Mouse (Mus musculus) heart, postnatal 10 days (tissue): ENCODE measurements at regions not wholly inside any gene's neighbourhood (a gene's known extent, or its start where the extent isn't known, plus 50 kb on each side); places are given as distances from the start of the nearest gene placed in this dataset.
A peak's percentile ranks its signal among the peaks of the same experiment; 100 is the strongest.

ENCODE experiments used
- DNase-seq, 2 experiments: peaks; one replicate each; pipeline ENCODE4 v3.0.0; 2021
- intact Hi-C: fragments of 180-260 bp; cut with DNase I; formaldehyde crosslinking; loops from one replicate; pipeline ENCODE4 v1.15.1; 2025

DNA sequence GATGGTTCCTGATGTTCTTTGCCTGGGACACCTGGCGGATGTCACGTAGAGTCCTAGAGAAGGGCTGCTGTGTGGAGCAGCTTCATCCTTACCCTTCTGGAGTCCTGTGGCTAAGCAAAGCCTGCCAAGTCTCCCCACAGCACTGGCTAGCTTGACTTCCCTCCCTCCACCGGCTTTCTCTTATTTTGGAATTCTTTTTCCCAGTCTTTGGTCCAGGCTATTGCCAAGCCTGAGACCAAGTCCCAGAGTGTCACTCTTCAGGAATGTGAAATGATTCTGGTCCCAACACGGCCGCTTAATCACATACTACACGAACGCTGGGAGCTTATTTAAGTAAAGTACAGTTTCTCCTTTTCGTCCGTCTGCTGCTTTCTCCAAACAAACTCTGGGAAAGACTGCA is 146.4 kb downstream of the Fndc1 start:
- DNase-seq = peak; percentile 55 to 61
- intact Hi-C loops = no loop called here

DNA sequence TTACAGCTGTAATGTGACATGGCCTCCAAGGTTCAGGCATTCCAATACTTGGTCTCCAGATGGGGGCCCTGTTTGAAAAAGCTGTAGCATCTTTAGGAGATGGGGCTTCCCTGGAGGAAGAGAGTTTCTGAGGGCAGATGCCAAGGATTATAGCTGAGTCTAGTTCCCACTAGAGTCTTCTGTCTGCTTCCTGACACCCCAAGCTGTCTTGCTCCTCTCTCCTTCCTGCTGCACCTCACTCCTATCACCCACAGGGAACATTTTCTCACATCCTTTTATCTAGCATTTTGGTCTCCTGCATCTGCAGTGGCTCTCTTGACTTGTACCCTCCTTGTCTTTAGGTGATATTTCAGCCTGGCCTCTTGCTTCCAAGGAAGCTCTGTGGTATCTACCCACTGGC is 147.3 kb downstream of the Fndc1 start:
- intact Hi-C loops = no loop called here
- no peak for DNase-seq

DNA sequence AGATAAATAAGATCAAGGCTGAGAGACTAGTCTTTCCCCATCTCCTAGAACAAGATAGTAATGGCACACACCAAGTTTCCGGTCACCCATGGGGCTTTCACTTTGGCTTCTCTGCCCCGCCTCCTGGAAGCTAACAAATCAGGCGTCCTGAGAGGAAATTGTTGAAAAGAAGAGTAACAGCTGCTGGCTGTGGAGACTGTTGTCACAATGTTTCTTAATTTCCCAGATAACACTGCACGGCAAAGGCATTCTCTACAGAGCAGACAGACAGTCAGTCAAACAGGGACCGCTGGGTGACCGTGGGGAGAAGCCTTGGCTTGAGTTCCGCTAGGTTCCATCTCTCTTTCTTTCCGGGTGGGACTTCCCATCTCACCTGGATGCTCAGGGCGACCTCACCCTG is 148.2 kb downstream of the Fndc1 start:
- intact Hi-C loops = no loop called here
- DNase-seq = peak; percentile 62 to 63

DNA sequence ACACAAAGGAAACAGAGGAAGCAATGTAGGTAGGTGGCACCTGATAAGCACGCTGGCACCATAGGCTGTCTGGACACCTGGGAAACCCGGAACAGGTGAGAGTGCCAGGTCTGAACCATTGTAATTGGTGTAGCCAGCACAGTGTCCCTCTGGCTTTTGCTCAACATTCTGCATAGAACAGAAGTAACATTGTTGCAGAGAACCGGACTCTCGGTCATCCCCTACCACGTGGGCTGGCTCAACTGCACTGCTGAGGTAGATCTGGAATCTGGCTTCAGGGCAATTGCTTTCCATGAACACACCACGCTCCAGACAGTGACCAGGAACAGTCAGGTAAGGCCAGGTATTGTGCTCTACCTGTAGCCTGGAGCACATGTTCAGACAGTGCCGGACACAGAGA is 149.3 kb downstream of the Fndc1 start:
- intact Hi-C loops = no loop called here
- DNase-seq = no peak

DNA sequence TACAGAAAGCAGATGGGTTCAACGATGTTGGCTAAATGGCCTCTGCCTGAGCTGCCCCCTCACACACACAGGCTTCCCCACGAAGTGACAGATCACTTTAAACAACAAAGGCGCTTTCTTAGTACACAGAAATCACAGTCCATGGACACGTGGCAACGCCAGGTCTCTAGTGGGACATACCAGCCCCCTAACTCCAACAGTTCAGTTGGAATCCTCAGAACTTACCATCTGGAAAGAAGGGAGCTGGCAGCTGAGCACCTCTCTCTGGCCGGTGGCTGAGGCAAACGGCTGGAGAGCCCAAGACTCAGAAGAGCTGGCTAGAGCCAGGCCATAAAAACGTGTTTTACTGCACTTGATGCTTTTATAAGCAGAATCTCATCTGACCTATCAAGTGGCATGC is 149.8 kb downstream of the Fndc1 start:
- no peak for DNase-seq
- intact Hi-C loops = no loop called here

DNA sequence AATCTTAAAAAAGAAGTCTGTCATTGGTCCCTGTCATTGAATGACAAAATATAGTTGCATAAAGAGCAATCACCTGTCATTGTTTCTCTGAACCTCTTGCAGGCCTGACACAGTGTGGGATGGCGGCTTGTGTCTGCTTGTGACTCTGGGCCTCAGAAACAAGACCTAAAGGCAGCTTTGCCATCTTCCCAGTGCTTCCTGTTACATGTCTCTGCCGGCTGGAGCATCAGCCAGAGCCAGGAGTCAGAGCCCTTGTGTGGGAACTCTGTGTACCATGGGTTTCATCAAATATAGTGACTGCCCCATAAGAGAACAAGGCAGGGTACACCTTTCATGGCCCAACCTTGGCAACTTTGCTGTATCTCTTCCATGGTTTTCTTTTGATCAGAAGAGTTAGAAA is 150.3 kb downstream of the Fndc1 start:
- intact Hi-C loops = no loop called here

DNA sequence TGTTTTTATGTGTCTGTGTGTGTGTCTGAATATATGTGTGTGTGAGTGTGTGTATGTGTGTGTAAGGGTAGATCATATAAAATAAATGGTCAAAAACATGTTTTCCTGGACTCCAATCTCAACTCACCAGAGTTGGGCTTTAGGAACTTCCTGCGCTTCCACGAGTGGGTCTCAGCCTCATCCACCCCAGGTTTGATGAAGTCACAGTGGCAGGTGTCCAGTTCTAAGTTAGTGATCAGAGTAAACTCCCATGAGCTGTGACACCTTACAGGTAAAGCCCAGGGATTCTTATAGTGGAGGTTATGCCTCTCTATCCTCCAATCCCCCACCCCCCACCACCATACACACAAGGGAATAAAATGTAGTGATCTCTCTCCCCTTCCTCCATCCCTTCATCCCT is 152.6 kb downstream of the Fndc1 start:
- no peak for DNase-seq
- intact Hi-C loops = no loop called here

More for the DNA sequence above, 150.3 kb downstream of the Fndc1 start:
- DNase-seq = no peak

DNA sequence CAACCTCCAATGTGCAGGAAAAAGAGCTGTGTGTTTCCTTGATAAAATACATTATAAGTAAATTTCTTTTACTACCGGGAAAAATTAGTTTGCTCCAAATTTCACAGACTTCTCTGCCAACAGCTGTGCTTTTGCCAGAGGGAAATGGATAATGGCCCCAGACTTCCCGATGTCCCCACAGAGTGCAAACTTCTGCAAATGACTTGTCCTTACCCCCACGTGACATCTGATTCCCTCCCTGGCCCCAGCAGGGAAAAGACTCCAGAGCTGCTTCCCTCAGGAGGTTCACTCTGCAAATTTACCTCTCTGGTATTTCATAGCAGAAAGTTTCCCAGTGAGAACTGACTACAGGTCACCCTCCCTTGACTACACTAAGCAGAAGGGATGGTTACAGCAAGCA is 159.3 kb downstream of the Fndc1 start:
- intact Hi-C loops = no loop called here
- no peak for DNase-seq

DNA sequence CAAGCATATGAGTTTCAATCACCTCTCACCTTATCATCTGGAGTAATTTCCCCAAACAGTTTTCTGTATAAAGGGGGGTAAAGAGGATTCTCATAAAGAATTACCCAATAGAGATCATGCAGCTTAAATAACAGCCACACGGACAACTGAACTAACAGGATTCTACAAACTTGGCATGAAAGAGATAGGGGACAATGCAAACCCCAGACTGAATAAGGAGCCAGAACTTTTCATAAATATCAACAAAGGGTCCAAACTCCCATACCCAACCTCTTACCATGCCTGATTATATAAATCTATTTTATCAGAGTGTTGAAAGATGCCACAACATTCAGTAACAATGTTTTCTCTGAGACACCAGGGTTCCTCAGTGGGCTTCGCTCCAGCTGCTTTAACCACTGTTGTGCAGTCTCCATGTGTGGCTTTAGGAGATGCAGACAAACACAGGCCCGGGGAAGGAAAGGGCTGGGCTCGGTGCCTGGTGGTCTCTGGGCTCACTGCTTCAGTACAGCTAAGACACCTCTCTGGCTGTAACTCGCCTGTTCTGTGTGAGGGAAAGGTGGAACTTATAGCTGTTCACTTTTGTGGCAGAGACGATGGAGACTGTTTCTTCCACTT is 160.2 kb downstream of the Fndc1 start:
- DNase-seq = no peak
- intact Hi-C loops = no loop called here

DNA sequence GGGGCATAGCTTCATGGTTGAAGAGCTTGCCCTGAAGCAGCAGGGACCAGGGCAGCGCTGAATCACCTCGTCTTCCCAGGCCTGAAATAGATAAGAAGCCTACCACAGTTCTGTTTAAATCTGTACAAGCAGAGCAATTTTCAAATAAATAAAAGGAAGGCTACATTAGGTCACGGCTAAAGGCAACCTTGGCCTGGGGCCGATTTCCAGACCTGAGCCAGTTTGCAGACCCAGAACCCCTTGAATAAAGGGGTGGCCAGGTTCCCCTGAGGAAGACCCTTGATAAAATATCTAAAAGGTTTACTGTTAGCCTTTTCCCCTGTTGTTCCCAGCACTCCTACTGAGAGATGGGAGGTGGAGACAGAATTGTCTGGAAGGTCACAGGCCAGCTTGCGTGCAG is 160.9 kb downstream of the Fndc1 start:
- DNase-seq = no peak
- intact Hi-C loops = no loop called here

DNA sequence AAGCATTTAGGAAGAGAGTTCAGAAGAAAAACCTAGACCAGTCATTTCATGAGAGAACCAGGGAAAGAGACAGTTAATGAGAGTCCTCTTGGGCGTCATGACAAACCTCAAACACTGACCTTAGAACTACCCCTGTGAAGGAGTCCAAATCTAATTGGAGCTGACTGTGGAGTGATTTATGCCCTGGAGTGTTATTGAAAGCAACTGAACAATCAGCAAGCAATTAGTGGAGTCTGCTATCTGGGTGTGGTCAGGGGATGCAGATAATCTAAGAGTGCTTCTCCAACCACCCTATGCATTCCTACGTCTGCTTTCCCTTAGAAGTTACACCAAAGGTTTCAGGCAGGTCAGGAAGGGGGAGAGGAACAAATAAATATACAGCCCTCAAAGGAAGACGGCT is 161.4 kb downstream of the Fndc1 start:
- intact Hi-C loops = no loop called here
- DNase-seq = no peak

DNA sequence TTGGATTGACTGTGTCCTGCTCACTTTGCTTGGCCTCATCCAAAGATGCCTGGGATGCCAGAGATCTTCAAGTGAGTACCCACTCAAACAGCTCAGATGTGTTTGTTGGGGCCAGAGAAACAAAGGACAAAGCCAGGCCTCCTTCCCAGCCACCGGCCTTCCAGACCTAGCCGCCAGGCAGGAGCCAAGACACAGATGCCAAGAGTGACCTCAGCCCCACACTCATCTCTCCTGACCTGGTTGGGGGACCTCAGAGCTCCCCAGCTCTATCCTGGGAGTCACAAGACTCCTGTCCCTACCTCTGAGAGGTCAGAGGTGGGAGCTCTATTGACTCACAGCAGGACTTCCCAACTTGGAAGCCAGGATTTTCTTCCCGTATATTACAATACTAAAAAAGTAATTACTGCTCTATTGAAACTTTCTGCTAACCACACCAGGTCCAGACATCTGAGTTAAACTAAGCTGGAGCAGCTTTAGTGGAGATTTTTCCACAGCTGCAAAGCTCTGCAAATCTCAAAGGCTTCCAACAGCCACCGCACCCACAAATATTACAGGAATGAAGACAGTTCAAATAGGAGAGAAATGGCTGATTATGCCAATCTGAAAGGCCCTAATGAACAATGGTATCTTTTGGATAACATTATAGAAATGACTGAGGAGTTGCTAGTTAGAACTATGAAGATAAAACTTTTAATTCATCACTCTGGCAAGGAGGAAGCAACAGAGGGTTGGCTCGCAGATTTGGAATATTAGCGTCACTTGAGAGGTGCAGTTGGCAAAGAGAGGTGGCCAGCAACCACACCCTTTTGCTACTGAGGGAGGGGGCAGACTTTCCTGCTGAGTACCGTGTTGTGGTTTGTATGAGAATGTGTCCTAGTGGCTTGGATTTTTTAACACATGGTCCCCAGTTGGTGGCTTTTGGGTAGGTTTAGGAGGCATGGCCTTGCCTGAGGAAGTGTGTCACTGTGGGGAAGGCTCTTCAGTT is 162.9 kb downstream of the Fndc1 start:
- DNase-seq = peak; percentile 60
- intact Hi-C loops = no loop called here

DNA sequence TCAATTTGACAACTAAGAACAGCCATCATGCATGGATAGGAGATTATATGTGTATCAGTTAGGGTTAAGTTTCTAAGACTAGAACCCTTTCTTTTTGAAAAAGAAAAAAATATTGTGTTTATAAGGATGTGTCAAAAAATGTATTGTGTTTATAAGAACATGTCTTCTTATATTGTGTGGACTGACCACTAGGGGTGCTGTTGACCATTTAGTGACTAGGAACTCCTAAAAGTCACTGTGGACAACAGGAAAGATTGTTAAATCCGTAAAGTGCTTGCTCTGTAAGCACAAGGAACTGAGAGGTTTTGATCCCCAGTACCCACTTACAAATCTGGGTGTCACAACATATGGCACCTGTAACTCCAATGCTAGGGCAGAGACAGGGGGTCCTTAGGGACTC is 170.6 kb downstream of the Fndc1 start:
- intact Hi-C loops = no loop called here

DNA sequence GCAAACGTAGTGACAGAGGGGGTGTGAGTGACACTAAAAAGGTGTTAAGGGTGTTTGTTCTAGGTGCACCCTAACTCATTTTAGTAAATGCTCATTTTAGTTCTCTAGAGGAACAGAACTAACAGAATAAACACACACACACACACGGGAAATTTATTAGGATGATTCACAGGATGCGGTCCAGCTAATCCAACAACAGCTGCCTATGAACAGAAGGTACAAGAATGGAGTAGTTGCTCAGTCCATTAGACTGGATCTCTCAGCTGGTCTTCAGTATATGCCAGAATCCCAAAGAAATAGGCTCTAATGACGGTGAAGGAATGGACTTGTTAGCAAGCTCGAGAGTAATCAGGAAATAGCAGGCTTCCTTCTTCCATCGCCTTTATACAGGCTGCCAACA is 171.1 kb downstream of the Fndc1 start:
- no peak for DNase-seq
- intact Hi-C loops = no loop called here

More for the DNA sequence above, 170.6 kb downstream of the Fndc1 start:
- peak in 1 of 2 experiments; percentile 37 for DNase-seq

DNA sequence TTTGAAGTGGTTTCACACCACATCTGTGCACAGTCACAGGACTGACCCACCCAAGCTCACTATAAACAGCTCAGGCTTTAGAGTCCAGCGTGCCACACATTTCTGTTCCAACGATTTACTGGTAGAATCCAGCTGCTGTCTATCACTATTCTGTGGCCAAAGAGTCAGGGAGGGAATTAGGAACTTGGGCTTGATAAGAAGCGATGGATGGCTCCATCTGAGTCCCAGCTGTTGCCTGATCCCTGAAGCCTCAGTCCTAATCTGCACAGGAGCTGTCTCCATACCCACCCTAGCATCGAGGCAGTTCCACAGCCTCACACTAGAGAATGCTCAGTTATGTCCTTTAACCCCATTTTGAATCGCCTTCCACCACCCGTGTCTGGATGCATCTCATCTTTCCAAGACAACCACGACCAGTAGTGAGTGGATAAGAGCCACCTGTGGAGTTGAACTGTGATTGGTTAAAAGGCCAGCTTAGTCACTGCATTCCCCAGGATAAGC is 173.0 kb downstream of the Fndc1 start:
- intact Hi-C loops = no loop called here

DNA sequence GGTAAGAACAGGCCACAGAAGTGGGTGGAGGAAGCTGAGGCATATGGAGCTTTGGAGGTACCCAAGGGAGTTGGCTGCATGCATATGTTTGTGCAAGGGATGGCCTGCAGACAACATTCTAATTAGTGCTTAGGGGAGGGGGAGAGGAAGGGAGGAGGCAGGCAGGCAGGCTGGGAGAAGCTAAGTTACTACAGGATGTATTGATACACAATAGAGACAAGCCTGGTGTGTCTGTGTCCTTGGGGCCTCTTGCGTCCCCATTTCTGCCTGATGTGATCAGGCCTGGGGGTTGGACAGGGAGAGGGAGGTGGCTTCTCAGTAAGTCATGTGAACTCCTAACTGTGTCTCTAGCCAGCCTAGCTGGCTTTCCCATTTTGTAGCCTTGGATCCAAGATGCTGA is 175.1 kb downstream of the Fndc1 start:
- intact Hi-C loops = no loop called here
- DNase-seq = no peak

More for the DNA sequence above, 173.0 kb downstream of the Fndc1 start:
- DNase-seq = peak; percentile 68 to 72

DNA sequence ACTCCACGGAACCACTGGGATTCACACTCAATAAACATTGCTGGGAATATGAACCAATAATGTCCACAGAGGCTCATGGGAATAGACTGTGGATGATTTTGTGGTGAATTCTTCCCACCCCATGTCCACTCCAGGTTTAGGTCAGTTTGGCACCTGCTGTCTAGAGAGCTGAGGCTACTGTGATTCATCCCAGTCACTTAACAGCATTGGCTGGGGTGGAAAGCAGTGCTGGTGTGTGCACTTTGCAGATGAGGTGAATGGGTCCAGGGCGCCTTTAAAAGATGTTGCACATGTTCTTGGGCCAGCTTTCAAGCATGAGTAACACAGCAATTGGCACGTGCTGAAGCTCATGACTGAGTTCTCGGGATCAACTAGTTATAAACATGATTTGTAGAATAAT is 176.7 kb downstream of the Fndc1 start:
- intact Hi-C loops = no loop called here
- no peak for DNase-seq

DNA sequence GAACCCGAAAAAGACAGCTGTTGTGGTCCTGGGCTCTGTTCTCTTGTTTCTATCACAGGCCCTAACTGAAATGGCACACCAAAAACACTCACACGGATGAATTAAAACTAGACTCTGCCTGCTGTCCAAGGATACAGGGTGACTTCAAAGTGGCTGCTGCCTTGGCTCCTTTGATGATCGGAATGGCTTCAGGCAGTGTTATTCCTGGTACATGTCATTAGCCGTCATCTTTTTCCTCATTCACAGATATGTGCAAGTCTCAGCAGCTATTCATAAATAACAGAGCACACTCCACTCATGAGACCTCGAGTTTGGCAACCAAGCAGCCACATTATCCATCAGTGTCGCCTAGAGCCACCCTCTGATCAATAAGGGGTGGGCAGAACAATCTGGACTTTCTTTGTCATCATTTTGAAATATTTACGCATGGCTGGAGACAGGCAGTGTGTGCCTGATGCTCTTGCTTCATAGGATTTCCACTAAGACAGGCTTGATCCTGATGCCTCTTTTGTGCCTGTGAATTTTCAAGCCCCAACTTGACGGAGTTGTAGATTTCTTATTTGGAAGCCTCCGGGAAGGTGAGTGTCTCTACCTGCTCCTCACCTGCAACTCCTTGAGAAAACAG is 182.1 kb downstream of the Fndc1 start:
- intact Hi-C loops = no loop called here

DNA sequence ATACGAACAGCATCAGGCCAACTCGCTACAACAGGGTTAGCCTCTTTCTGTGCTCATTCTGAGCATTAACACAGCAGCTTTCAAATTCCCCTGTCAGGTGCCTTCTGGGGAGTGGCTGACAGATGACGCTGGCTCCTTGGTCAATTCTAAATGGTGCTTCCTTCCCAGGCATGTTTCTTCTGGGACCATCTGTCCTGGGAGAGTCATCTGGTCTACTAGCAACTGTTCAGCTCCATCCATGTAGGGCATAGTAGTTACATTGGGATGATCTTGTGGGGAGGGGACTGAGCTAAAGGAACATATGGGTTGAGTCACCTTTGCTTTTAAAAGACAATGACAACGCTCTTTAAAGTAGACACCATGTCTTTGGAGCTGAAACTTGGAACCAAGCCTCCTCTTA is 183.5 kb downstream of the Fndc1 start:
- DNase-seq = no peak
- intact Hi-C loops = no loop called here

More for the DNA sequence above, 182.1 kb downstream of the Fndc1 start:
- DNase-seq = no peak

DNA sequence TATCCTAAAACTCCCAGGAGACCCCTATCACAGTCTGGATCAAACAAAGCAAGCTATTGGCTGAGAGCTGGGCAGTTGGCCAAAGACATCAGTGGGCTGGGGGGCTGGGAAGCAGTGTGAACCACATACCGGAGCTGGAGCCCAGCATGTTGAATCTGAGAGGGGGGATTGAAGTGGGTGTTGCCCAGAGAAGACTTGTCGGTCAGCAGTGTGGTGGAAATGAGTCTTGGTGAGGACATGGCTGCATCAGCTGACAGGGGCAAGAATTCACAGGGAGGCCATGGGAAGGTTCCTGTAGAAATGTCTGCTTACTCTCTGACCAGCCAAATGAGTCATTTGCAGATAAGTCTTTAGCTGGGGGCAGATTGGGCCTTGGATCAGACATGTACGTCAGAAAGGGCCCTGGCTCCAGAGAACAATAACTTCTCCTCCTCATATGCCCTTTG is 184.6 kb downstream of the Fndc1 start:
- DNase-seq = peak; percentile 46 to 49
- intact Hi-C loops = no loop called here

DNA sequence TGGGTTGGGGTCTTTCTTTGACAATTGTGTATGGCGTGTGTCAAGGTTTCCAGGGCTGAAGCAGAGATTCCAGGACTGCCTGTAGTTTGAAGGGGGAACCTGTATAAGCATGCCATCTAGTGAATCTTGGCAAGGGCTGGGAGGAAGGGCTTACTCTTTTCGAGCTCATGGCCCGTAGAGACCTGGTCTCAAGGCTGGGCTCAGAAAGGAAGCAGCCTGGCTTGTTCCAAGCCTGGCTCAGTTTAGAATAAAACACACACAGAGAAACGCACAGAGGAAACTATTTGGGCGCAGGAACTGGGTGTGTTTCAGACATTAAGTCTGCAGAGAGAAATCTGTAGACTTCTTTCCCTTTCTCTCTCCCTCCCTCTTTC is 192.8 kb downstream of the Fndc1 start:
- peak; percentile 45 to 48 for DNase-seq
- intact Hi-C loops = no loop called here
